Mouse (Mus musculus) lung, adult 2 months (tissue): ENCODE data around the gene Bcl11b. TPM values are rescaled to one million over a fixed set of nuclear protein-coding genes. Genes with fewer than 3 reads are reported as not detected.

Source experiments
- DNase-seq: peaks from one replicate; pipeline ENCODE4 v3.0.0; 2022
- H3K4me1 ChIP-seq: fragments of 200-500 bp; 2 replicates; pipeline ENCODE4 v1.6.1; 2011; ENCODE audit warnings: low read length; ENCODE audit not compliant: control insufficient read depth, insufficient read depth
- H3K4me3 ChIP-seq: fragments of 200-500 bp; replicated peaks from 2 replicates; pipeline ENCODE3; 2011; ENCODE audit warnings: low read depth, mild to moderate bottlenecking, control low read depth, low read length; ENCODE audit errors: extremely low read depth
- CTCF ChIP-seq: fragments of 200-500 bp; IDR thresholded peaks from 2 replicates; pipeline ENCODE4 v1.5.1; 2011; ENCODE audit warnings: mild to moderate bottlenecking, low read length, control low read depth; ENCODE audit not compliant: insufficient read depth
- POLR2A ChIP-seq: fragments of 200-500 bp; IDR thresholded peaks from 2 replicates; pipeline ENCODE4 v1.6.1; 2011; ENCODE audit warnings: low read depth, mild to moderate bottlenecking, control low read depth, low read length, borderline replicate concordance; ENCODE audit errors: extremely low read depth
- WGBS: fragments of 180-500 bp; shearing (Covaris S2); methylation state at CpG from one replicate; pipeline ENCODE4 v1.1.7; 2018; 5-methylcytosine and 5-hydroxymethylcytosine counted together
- polyA plus RNA-seq: library from polyadenylated mRNA; depleted of rRNA; stranded (reverse); fragments of >200 nt; gene quantifications from 2 replicates; pipeline ENCODE4 v1.2.3, GENCODE M21; 2012

Bcl11b gene
- polyA plus RNA-seq, 1 experiment, result 4.2 TPM

DNA sequence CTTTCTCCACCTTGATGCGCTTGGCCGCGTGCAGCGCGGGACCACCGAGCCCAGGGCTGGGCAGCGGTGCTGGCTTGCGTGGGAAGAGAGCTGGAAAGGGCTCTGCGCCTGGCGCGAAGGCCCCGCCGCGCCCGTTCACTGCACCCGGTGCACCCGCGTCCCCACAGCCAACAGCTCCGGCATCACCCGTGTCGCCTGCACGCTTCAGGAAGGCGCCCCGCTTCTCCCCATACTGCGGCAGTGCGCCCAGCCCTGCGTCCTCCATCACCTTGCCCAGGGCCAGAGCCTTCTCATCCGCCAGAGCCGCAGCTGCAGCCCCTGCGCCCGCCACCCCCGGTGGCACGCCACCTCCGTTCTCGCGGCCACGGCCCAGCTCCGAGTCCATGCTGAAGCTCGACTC lies 87.4 kb downstream of the Bcl11b start:
- no peak overlapping the region for H3K4me3 ChIP-seq
- 92% methylated on average over 39 of the region's 39 CpGs for WGBS
- no peak for DNase-seq
- TF ChIP-seq POLR2A, result no peak
- TF ChIP-seq CTCF, result no peak
- no peaks in the 10 kb centered on the region for H3K4me1 ChIP-seq

DNA sequence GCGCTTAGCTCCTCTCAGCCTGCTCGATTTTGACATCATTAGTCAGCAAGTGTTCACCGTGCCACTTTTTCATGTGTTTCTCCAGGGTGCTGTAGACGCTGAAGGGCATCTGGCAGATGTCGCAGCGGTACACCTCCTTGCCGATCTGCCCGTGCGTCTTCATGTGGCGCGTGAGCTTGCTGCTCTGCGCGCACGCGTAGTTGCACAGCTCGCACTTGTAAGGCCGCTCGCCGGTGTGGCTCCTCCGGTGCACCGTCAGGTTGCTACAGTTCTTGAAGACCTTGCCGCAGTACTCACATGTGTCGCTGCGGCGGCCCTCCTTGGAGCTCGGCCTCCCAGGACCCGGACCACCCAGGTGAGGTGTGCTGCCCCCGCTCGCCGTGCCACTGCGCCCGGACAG lies 88.0 kb downstream of the Bcl11b start:
- H3K4me1 ChIP-seq, result no peaks in the 10 kb centered on the region
- DNase-seq, result no peak

GRCm38 (mm10) chr12:107908826-107909225 lies 94.6 kb downstream of the Bcl11b start:
- 78% methylated on average over 11 of the region's 11 CpGs for WGBS
- TF ChIP-seq CTCF (no peak), POLR2A (no peak)
- no peak for DNase-seq
- Histone ChIP-seq H3K4me1 (no peaks in the 10 kb centered on the region), H3K4me3 (no peak overlapping the region)

More for the DNA sequence above, 88.0 kb downstream of the Bcl11b start:
- 97% methylated on average over 32 of the region's 32 CpGs for WGBS
- H3K4me3 ChIP-seq, result no peak overlapping the region
- no peak for TF ChIP-seq POLR2A
- no peak for TF ChIP-seq CTCF

GRCm38 (mm10) chr12:107905333-107905732 lies 98.1 kb downstream of the Bcl11b start:
- TF ChIP-seq CTCF (no peak), POLR2A (no peak)
- WGBS, result 96% methylated on average over 3 of the region's 3 CpGs
- no peak for DNase-seq
- H3K4me3 ChIP-seq, result no peak overlapping the region
- H3K4me1 ChIP-seq, result no peaks in the 10 kb centered on the region

GRCm38 (mm10) chr12:107904457-107904856 lies 98.9 kb downstream of the Bcl11b start:
- no peak overlapping the region for H3K4me3 ChIP-seq
- TF ChIP-seq POLR2A (no peak), CTCF (no peak)
- H3K4me1 ChIP-seq, result no peaks in the 10 kb centered on the region
- DNase-seq, result no peak
- WGBS, result 77% methylated on average over 11 of the region's 11 CpGs

DNA sequence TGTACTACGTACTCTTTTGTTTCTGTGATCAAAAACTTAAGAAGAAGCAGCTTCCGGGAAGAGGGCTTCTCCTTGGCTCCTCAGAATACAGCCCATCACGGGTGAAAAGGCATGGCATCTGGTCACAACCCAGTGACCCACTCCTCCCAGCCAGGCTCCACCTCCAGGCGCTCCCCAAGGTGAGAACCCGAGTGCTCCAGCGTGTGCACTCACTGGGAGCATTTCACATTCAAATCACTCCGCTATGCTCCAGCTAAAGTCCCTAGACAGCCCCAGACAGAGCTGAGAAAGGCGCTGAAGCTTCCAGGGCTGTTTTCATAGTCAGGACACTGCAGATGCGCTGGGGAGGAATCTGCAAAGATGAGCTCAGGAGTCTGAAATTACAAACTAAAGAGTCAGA lies 99.5 kb downstream of the Bcl11b start:
- no peak overlapping the region for H3K4me3 ChIP-seq
- no peak for TF ChIP-seq CTCF
- TF ChIP-seq POLR2A, result no peak
- no peaks in the 10 kb centered on the region for H3K4me1 ChIP-seq
- no peak for DNase-seq
- WGBS, result 42% methylated on average over 9 of the region's 9 CpGs

GRCm38 (mm10) chr12:107891449-107891848 lies 112.0 kb downstream of the Bcl11b start:
- no peak for DNase-seq
- no peak for TF ChIP-seq POLR2A
- no peak for TF ChIP-seq CTCF
- no peaks in the 10 kb centered on the region for H3K4me1 ChIP-seq
- whole genome bisulfite sequencing, result 84% methylated on average over 3 of the region's 3 CpGs
- no peak overlapping the region for H3K4me3 ChIP-seq

DNA sequence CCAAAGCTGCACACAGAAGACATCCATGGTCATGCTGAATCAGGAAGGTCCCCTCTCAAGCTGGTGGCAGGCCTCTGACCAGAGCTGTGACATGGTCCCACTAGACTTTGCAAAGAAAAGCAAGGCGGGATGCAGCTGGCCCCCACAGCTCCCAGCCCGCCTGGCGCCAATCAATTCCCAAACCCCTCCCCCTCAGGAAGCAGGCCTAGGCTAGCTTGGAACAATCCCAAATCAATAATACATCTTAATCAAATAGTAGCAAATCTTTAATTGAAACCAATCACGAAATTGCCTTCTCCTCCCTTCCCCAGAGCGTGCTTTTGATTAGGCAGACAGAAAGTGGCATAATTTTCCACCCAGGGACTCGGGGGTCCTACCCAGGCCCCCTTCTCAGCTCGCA lies 113.1 kb downstream of the Bcl11b start:
- WGBS, result 81% methylated on average over 7 of the region's 7 CpGs
- Histone ChIP-seq H3K4me3 (no peak overlapping the region), H3K4me1 (no peaks in the 10 kb centered on the region)
- TF ChIP-seq CTCF (no peak), POLR2A (no peak)
- DNase-seq, result no peak

GRCm38 (mm10) chr12:107889841-107890240 lies 113.6 kb downstream of the Bcl11b start:
- DNase-seq, result no peak
- H3K4me3 ChIP-seq, result no peak overlapping the region
- TF ChIP-seq POLR2A (no peak), CTCF (no peak)
- H3K4me1 ChIP-seq, result no peaks in the 10 kb centered on the region
- 68% methylated on average over 10 of the region's 10 CpGs for WGBS

GRCm38 (mm10) chr12:107888646-107889045 lies 114.8 kb downstream of the Bcl11b start:
- no peak for DNase-seq
- 46% methylated on average over 5 of the region's 5 CpGs for WGBS
- no peaks in the 10 kb centered on the region for H3K4me1 ChIP-seq
- H3K4me3 ChIP-seq, result no peak overlapping the region
- TF ChIP-seq CTCF (no peak), POLR2A (no peak)
